Mouse (Mus musculus) heart, embryonic 13.5 days (tissue): ENCODE measurements around the gene Hnrnpf. TPM values are rescaled to one million over a fixed set of nuclear protein-coding genes. Genes with fewer than 3 reads are reported as not detected.

ENCODE experiments used
- ATAC-seq: fragments of 200-750 bp; cut with Nextera tagmentation; 2 replicates; pipeline ENCODE4 v1.8.0; 2017; ENCODE audit warnings: moderate TSS enrichment; ENCODE audit not compliant: insufficient number of reproducible peaks, low FRiP score, low TSS enrichment; ENCODE audit errors: extremely low read depth
- H3K27ac ChIP-seq: fragments of 300-500 bp; sonication (generic); replicated peaks from 2 replicates; pipeline ENCODE4 v1.5.1; 2015; ENCODE audit warnings: moderate library complexity, mild to moderate bottlenecking, inconsistent platforms
- H3K27me3 ChIP-seq: fragments of 300-500 bp; sonication (generic); replicated peaks from 2 replicates; pipeline ENCODE4 v1.6.1; 2015; ENCODE audit warnings: mild to moderate bottlenecking, inconsistent platforms
- H3K36me3 ChIP-seq: fragments of 300-500 bp; sonication (generic); 2 replicates; pipeline ENCODE4 v1.6.1; 2015; ENCODE audit warnings: mild to moderate bottlenecking, inconsistent platforms
- H3K4me1 ChIP-seq: fragments of 300-500 bp; sonication (generic); 2 replicates; pipeline ENCODE4 v1.6.1; 2015; ENCODE audit warnings: inconsistent platforms
- H3K4me2 ChIP-seq: fragments of 300-500 bp; sonication (generic); 2 replicates; pipeline ENCODE4 v1.6.1; 2015; ENCODE audit warnings: inconsistent platforms, mild to moderate bottlenecking, moderate library complexity
- H3K4me3 ChIP-seq: fragments of 300-500 bp; sonication (generic); 2 replicates; pipeline ENCODE4 v1.5.1; 2015; ENCODE audit warnings: moderate library complexity, mild to moderate bottlenecking, inconsistent platforms
- H3K9ac ChIP-seq: fragments of 300-500 bp; sonication (generic); 2 replicates; pipeline ENCODE4 v1.6.1; 2015; ENCODE audit warnings: inconsistent platforms, mild to moderate bottlenecking, moderate library complexity
- H3K9me3 ChIP-seq: fragments of 300-500 bp; sonication (generic); 2 replicates; pipeline ENCODE4 v1.6.1; 2016; ENCODE audit warnings: inconsistent platforms
- WGBS: fragments of 180-500 bp; shearing (Covaris S2); methylation state at CpG from one replicate; pipeline ENCODE4 v1.1.7; 2015; ENCODE audit warnings: mixed read lengths; 5-methylcytosine and 5-hydroxymethylcytosine counted together
- polyA plus RNA-seq: library from polyadenylated mRNA; unstranded; fragments of >200 nt; fragmentation: Nextera tagmentation; extraction: Ambion mirVana; gene quantifications from 2 replicates; pipeline ENCODE4 v1.2.1, GENCODE M21; 2015

Hnrnpf gene
- polyA plus RNA-seq, 1 experiment from 2014 or later, result 440 TPM

GRCm38 (mm10) chr6:117878700-117879407 is 21.3 kb upstream of the Hnrnpf start:
- whole genome bisulfite sequencing, result 10% methylated on average over 26 of the region's 26 CpGs
- Histone ChIP-seq H3K9ac (peak overlapping the region; percentile 86), H3K27me3 (no peaks in the 10 kb centered on the region), H3K4me3 (peak overlapping the region; percentile 59), H3K36me3 (no peaks in the 10 kb centered on the region), H3K27ac (peak overlapping the region; percentile 100), H3K4me2 (peak overlapping the region; percentile 72), H3K9me3 (no peaks in the 10 kb centered on the region), H3K4me1 (peaks cover 12% of the 10 kb centered on the region)
- ATAC-seq, result peak; percentile 63

DNA sequence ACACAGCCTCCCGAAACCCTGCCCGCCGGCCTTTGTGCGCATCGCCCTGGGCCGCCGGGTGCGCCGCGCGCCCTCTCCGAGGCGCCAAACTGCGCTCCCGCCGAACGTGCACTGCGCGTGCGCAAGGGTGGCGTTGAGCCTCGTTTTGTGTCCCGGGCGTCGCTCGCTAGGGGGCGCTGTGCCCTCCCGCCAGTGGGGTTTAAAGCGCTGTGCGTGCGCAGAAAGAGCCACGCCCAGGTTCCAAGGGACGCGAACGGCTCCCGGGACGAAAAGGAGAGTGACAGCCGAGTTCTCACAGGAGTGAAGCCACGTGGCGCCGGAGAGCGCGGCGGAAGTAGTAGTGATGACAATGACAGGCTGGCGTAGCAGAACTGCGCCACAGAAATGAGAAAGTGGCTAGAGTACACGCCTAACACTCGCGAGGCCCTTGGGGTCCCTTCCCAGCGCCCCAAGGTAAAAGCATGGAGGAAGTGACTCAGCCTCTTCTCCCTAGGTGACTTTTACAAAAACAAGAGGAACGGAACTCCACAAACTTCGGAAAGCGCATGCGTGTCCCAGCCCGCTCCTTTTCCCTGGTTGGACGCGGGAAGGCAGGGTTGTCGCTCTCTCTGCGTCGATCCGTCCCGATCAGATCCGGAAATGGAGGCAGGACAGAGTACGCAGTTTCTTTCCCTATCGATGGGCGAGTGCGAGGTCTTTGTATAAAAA is 20.6 kb upstream of the Hnrnpf start:
- Histone ChIP-seq H3K27me3 (no peaks in the 10 kb centered on the region), H3K4me1 (peaks cover 12% of the 10 kb centered on the region), H3K9me3 (no peaks in the 10 kb centered on the region), H3K27ac (peak overlapping the region; percentile 100), H3K36me3 (no peaks in the 10 kb centered on the region), H3K4me2 (peak overlapping the region; percentile 72), H3K9ac (peak overlapping the region; percentile 86), H3K4me3 (peak overlapping the region; percentile 59)
- under 1% methylated on average over 67 of the region's 67 CpGs for WGBS
- peak; percentile 88 for ATAC-seq

DNA sequence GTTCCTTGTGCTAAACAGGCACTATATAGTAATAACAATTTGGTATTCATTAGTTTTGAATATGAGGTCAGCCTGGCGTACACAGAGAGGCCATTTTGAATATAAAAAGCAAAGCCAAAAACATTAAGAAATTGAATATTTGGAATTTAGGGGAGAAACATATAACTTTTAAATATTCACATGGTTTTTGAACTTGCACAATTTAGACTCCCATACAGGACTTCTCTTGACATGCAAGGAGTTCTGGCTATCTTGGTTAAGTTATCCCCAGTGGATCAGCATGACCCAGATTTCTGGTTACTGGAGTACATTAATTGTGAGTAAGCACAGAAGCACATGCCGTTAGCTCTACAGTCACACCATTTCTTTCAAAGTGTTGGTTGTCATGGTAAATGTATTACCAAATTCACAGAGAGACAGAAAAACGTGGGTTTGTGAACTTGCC is 19.7 kb upstream of the Hnrnpf start:
- Histone ChIP-seq H3K27me3 (no peaks in the 10 kb centered on the region), H3K4me1 (peaks cover 12% of the 10 kb centered on the region), H3K9ac (peak overlapping the region; percentile 86), H3K27ac (peak overlapping the region; percentile 100), H3K9me3 (no peaks in the 10 kb centered on the region), H3K4me3 (peak overlapping the region; percentile 59), H3K36me3 (no peaks in the 10 kb centered on the region), H3K4me2 (peak overlapping the region; percentile 72)
- ATAC-seq, result no peak
- WGBS, result 47% methylated on average over 3 of the region's 3 CpGs

DNA sequence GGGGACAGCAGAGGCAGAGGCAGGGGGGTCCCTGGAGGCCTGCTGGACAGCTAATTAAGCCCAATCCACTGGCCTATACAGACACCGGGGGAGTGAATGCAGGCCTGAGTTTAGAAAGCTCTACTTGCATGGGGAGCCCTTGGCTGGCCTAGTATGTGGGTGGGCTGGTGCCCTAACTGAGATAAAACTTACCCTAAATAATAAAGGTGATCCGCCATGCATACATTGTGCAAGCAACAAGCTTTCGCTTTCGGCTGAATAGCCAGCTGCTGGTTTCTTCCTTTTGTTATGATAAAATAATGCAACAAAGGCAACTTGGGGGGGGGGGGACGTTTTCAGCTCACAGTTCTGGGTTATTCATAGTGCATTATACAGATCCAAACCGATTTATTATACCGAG is 18.9 kb upstream of the Hnrnpf start:
- H3K9me3 ChIP-seq, result no peaks in the 10 kb centered on the region
- H3K27me3 ChIP-seq, result no peaks in the 10 kb centered on the region
- peak overlapping the region; percentile 72; the same call in 1 of the 2 replicates for H3K4me2 ChIP-seq
- H3K4me1 ChIP-seq, result peaks cover 12% of the 10 kb centered on the region
- H3K27ac ChIP-seq, result 0 out of 2 replicates have a peak overlapping the region, but pooled peaks have one; percentile 100
- H3K4me3 ChIP-seq, result no peak overlapping the region
- WGBS, result 82% methylated on average over 7 of the region's 7 CpGs
- no peak for ATAC-seq
- no peak overlapping the region for H3K9ac ChIP-seq
- H3K36me3 ChIP-seq, result no peaks in the 10 kb centered on the region

GRCm38 (mm10) chr6:117881997-117882396 is 18.1 kb upstream of the Hnrnpf start:
- Histone ChIP-seq H3K4me2 (no peak overlapping the region), H3K4me3 (no peak overlapping the region), H3K27me3 (no peaks in the 10 kb centered on the region), H3K9ac (no peak overlapping the region), H3K27ac (0 out of 2 replicates have a peak overlapping the region, but pooled peaks have one; percentile 12), H3K36me3 (no peaks in the 10 kb centered on the region), H3K4me1 (peaks cover 12% of the 10 kb centered on the region), H3K9me3 (no peaks in the 10 kb centered on the region)
- no peak for ATAC-seq
- 60% methylated on average over 7 of the region's 7 CpGs for WGBS

DNA sequence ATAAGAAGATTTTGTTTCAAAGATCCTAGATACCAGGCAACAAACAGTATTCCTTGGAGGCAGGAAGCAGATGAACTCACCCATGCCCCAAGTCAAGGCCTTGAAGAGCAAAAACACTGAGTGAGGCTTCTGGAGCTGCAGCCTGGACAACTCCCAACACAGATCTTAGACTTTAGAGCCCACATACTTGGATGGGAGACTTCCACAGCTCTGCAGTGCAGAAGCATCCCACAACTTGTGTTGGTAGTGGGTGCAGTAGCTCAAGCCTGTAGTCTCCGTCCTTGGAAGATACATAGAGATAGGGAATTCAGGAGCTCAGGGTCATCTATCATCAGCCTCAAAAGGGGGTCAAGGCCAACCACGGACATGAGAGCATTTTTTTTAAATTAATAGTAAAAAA is 14.2 kb upstream of the Hnrnpf start:
- Histone ChIP-seq H3K27me3 (no peaks in the 10 kb centered on the region), H3K36me3 (no peaks in the 10 kb centered on the region), H3K27ac (no peak overlapping the region), H3K4me2 (no peak overlapping the region), H3K4me1 (peaks cover 13% of the 10 kb centered on the region), H3K9me3 (no peaks in the 10 kb centered on the region), H3K4me3 (no peak overlapping the region), H3K9ac (no peak overlapping the region)
- no peak for ATAC-seq
- WGBS, result 65% methylated on average over 2 of the region's 2 CpGs

GRCm38 (mm10) chr6:117888032-117888431 is 12.1 kb upstream of the Hnrnpf start:
- ATAC-seq, result no peak
- H3K4me2 ChIP-seq, result peak overlapping the region; percentile 44
- H3K36me3 ChIP-seq, result no peaks in the 10 kb centered on the region
- no peaks in the 10 kb centered on the region for H3K9me3 ChIP-seq
- peak overlapping the region; percentile 22 for H3K4me3 ChIP-seq
- H3K9ac ChIP-seq, result peak overlapping the region; percentile 37; the same call in 1 of the 2 replicates
- no peaks in the 10 kb centered on the region for H3K27me3 ChIP-seq
- 24% methylated on average over 1 of the region's 1 CpGs for WGBS
- H3K4me1 ChIP-seq, result peaks cover 15% of the 10 kb centered on the region; the same call in 1 of the 2 replicates
- peak overlapping the region; percentile 37; the same call in 1 of the 2 replicates for H3K27ac ChIP-seq

GRCm38 (mm10) chr6:117888642-117889096 is 11.5 kb upstream of the Hnrnpf start:
- WGBS, result 46% methylated on average over 2 of the region's 2 CpGs
- H3K4me3 ChIP-seq, result peak overlapping the region; percentile 22
- H3K27ac ChIP-seq, result peak overlapping the region; percentile 37
- no peaks in the 10 kb centered on the region for H3K27me3 ChIP-seq
- H3K36me3 ChIP-seq, result no peaks in the 10 kb centered on the region
- peaks cover 15% of the 10 kb centered on the region; the same call in 1 of the 2 replicates for H3K4me1 ChIP-seq
- no peak; the same call in 1 of the 2 replicates for ATAC-seq
- peak overlapping the region; percentile 37; the same call in 1 of the 2 replicates for H3K9ac ChIP-seq
- H3K9me3 ChIP-seq, result no peaks in the 10 kb centered on the region
- H3K4me2 ChIP-seq, result peak overlapping the region; percentile 44

DNA sequence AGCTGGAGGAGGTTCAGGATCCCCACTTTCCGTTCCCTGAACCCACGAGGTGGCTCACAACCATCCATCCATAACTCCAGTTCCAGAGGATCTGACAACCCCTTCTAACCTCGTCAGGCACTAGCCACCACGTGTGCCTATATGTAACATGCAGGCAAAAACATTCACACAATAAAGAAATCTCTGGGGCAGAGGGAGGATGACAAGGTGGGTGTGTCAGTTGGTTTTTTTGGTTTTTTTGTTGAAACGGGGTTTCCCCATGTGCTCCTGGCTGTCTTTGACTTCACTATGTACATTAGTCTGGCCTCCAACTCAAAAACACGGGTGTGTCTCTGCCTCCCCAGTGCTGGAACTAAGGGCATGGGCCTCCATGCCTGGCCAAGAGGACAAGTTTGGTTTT is 9.9 kb upstream of the Hnrnpf start:
- no peak overlapping the region for H3K27ac ChIP-seq
- H3K4me1 ChIP-seq, result peaks cover 15% of the 10 kb centered on the region; the same call in 1 of the 2 replicates
- 73% methylated on average over 6 of the region's 6 CpGs for whole genome bisulfite sequencing
- H3K9me3 ChIP-seq, result no peaks in the 10 kb centered on the region
- no peaks in the 10 kb centered on the region for H3K36me3 ChIP-seq
- no peak overlapping the region for H3K4me2 ChIP-seq
- no peaks in the 10 kb centered on the region for H3K27me3 ChIP-seq
- no peak overlapping the region for H3K9ac ChIP-seq
- H3K4me3 ChIP-seq, result no peak overlapping the region
- ATAC-seq, result no peak

DNA sequence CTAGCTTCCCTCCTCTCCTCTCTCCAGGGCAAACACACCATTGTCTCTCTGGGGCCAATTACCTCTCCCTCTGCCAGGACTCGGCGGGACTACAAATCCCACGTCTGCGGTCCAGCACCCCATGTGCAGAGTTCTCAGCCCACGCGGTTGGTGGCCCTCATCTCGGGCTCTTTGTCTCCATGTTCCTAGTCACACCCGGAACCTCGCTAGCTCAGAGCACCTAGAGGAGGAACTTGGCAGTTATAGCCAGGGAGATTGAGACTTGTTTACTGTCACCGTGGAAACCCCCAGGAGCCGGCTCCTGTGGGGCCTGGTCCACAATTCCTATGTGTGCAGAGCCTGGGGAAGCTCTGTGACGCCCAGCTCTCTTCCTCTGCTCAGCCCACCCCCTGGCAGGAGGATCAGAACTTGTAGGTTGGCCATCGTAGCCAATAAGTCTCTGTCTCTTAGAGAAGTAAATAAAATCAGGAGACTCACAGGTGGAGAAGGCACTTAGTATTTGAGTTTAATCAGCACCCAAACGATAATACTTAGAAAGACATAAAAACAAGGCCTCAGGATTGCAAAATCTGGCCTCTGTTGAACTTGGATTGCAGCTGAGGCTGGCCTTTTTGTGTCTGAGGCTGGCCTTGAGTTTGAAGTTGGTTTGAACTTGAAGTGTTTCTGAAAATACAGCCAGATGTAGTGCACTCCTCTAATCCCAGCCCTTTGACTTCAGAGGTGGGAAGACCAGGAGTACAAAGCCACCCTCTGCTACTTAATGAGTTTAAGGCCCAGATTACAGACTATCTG is 8.6 kb upstream of the Hnrnpf start:
- Histone ChIP-seq H3K4me1 (peaks cover 15% of the 10 kb centered on the region; the same call in 1 of the 2 replicates), H3K4me3 (no peak overlapping the region), H3K36me3 (no peaks in the 10 kb centered on the region), H3K9ac (no peak overlapping the region), H3K9me3 (no peaks in the 10 kb centered on the region), H3K27me3 (no peaks in the 10 kb centered on the region), H3K4me2 (no peak overlapping the region), H3K27ac (no peak overlapping the region)
- 56% methylated on average over 14 of the region's 14 CpGs for WGBS
- no peak for ATAC-seq

- Histone ChIP-seq H3K9me3 (no peaks in the 10 kb centered on the region), H3K9ac (no peak overlapping the region), H3K4me2 (no peak overlapping the region), H3K27ac (no peak overlapping the region), H3K27me3 (no peaks in the 10 kb centered on the region), H3K36me3 (no peaks in the 10 kb centered on the region), H3K4me1 (peaks cover 15% of the 10 kb centered on the region; the same call in 1 of the 2 replicates), H3K4me3 (no peak overlapping the region)
- no peak for ATAC-seq
- WGBS, result 55% methylated on average over 3 of the region's 3 CpGs
These were observed 7.7 kb upstream of the Hnrnpf start for GRCm38 (mm10) chr6:117892386-117892785.
